Mouse (Mus musculus): ENCODE measurements at regions not wholly inside any gene's neighbourhood (a gene's known extent, or its start where the extent isn't known, plus 50 kb on each side); places are given as distances from the start of the nearest gene placed in this dataset.

- DNase-seq (ENCODE audit: low spot score in 2 of 2) = peak; percentile 18 to 34
- intact Hi-C loops (cut with DNase I) = no loop called here
These were observed 273.7 kb upstream of the Sall1 start for GRCm38 (mm10) chr8:89317514-89318289.

- no peak for DNase-seq (ENCODE audit: low spot score in 2 of 2)
- intact Hi-C loops (cut with DNase I) = no loop called here
These were observed 272.7 kb upstream of the Sall1 start for GRCm38 (mm10) chr8:89316566-89317175.

GRCm38 (mm10) chr8:89314907-89315306, 270.9 kb upstream of the Sall1 start:
- intact Hi-C loops (cut with DNase I) = no loop called here

GRCm38 (mm10) chr8:89310696-89311214, 266.8 kb upstream of the Sall1 start:
- intact Hi-C loops (cut with DNase I) = no loop called here
- DNase-seq (ENCODE audit: low spot score in 2 of 2) = no peak

More at GRCm38 (mm10) chr8:89314907-89315306, 270.9 kb upstream of the Sall1 start:
- DNase-seq (ENCODE audit: low spot score in 2 of 2) = no peak

GRCm38 (mm10) chr8:89309591-89309990, 265.6 kb upstream of the Sall1 start:
- no peak for DNase-seq (ENCODE audit: low spot score in 2 of 2)
- intact Hi-C loops (cut with DNase I) = loop anchor here (5.0 kb wide), 1 partner anchor 267 kb away; the partner anchor contains the start of gene Sall1

- intact Hi-C loops (cut with DNase I) = loop anchor here (5.0 kb wide), 1 partner anchor 267 kb away; the partner anchor contains the start of gene Sall1
- no peak for DNase-seq (ENCODE audit: low spot score in 2 of 2)
These were observed 265.0 kb upstream of the Sall1 start for GRCm38 (mm10) chr8:89308950-89309349.

GRCm38 (mm10) chr8:89308532-89308931, 264.6 kb upstream of the Sall1 start:
- intact Hi-C loops (cut with DNase I) = loop anchor here (5.0 kb wide), 1 partner anchor 266 kb away; the partner anchor contains the start of gene Sall1
- peak in 1 of 2 experiments; percentile 19 for DNase-seq (ENCODE audit: low spot score in 2 of 2)

GRCm38 (mm10) chr8:89307601-89308000, 263.6 kb upstream of the Sall1 start:
- intact Hi-C loops (cut with DNase I) = loop anchor here (5.0 kb wide), 1 partner anchor 265 kb away; the partner anchor contains the start of gene Sall1

GRCm38 (mm10) chr8:89307085-89307484, 263.1 kb upstream of the Sall1 start:
- intact Hi-C loops (cut with DNase I) = loop anchor here (5.0 kb wide), 1 partner anchor 265 kb away; the partner anchor contains the start of gene Sall1
- no peak for DNase-seq (ENCODE audit: low spot score in 2 of 2)

More at GRCm38 (mm10) chr8:89307601-89308000, 263.6 kb upstream of the Sall1 start:
- DNase-seq (ENCODE audit: low spot score in 2 of 2) = no peak

- intact Hi-C loops (cut with DNase I) = no loop called here
- DNase-seq (ENCODE audit: low spot score in 2 of 2) = no peak
These were observed 260.2 kb upstream of the Sall1 start for GRCm38 (mm10) chr8:89304116-89304515.

GRCm38 (mm10) chr8:89303326-89303725, 259.4 kb upstream of the Sall1 start:
- no peak for DNase-seq (ENCODE audit: low spot score in 2 of 2)
- intact Hi-C loops (cut with DNase I) = no loop called here

- intact Hi-C loops (cut with DNase I) = no loop called here
- DNase-seq (ENCODE audit: low spot score in 2 of 2) = no peak
These were observed 255.7 kb upstream of the Sall1 start for GRCm38 (mm10) chr8:89299637-89300036.

GRCm38 (mm10) chr8:89295686-89296085, 251.7 kb upstream of the Sall1 start:
- intact Hi-C loops (cut with DNase I) = no loop called here
- DNase-seq (ENCODE audit: low spot score in 2 of 2) = no peak

GRCm38 (mm10) chr8:89289017-89289416, 245.1 kb upstream of the Sall1 start:
- intact Hi-C loops (cut with DNase I) = no loop called here
- no peak for DNase-seq (ENCODE audit: low spot score in 2 of 2)

- intact Hi-C loops (cut with DNase I) = no loop called here
- no peak for DNase-seq (ENCODE audit: low spot score in 2 of 2)
These were observed 241.1 kb upstream of the Sall1 start for GRCm38 (mm10) chr8:89284871-89285564.

- intact Hi-C loops (cut with DNase I) = no loop called here
- peak in 1 of 2 experiments; percentile 6 for DNase-seq (ENCODE audit: low spot score in 2 of 2)
These were observed 239.4 kb upstream of the Sall1 start for GRCm38 (mm10) chr8:89283105-89284096.

GRCm38 (mm10) chr8:89279844-89280243, 235.9 kb upstream of the Sall1 start:
- intact Hi-C loops (cut with DNase I) = no loop called here
- DNase-seq (ENCODE audit: low spot score in 2 of 2) = no peak

GRCm38 (mm10) chr8:89279142-89279541, 235.2 kb upstream of the Sall1 start:
- intact Hi-C loops (cut with DNase I) = no loop called here
- no peak for DNase-seq (ENCODE audit: low spot score in 2 of 2)

GRCm38 (mm10) chr8:89273276-89273675, 229.3 kb upstream of the Sall1 start:
- no peak for DNase-seq (ENCODE audit: low spot score in 2 of 2)
- intact Hi-C loops (cut with DNase I) = no loop called here
